Mouse (Mus musculus) embryonic facial prominence, embryonic 15.5 days (tissue): ENCODE measurements around the gene Peg12. TPM values are rescaled to one million over a fixed set of nuclear protein-coding genes. Genes with fewer than 3 reads are reported as not detected.

ENCODE experiments used
- ATAC-seq: fragments of 200-750 bp; cut with Nextera tagmentation; 2 replicates; pipeline ENCODE4 v1.8.0; 2017; ENCODE audit warnings: low read depth, moderate TSS enrichment; ENCODE audit not compliant: insufficient number of reproducible peaks, low FRiP score, low TSS enrichment
- H3K27ac ChIP-seq: fragments of 300-500 bp; sonication (generic); replicated peaks from 2 replicates; pipeline ENCODE4 v1.5.1; 2015; ENCODE audit warnings: mild to moderate bottlenecking, inconsistent platforms
- H3K27me3 ChIP-seq: fragments of 300-500 bp; sonication (generic); 2 replicates; pipeline ENCODE4 v1.6.1; 2015; ENCODE audit warnings: inconsistent platforms
- H3K36me3 ChIP-seq: fragments of 300-500 bp; sonication (generic); 2 replicates; pipeline ENCODE4 v1.6.1; 2015; ENCODE audit warnings: mild to moderate bottlenecking, inconsistent platforms
- H3K4me1 ChIP-seq: fragments of 300-500 bp; sonication (generic); 2 replicates; pipeline ENCODE4 v1.6.1; 2015; ENCODE audit warnings: inconsistent platforms
- H3K4me2 ChIP-seq: fragments of 300-500 bp; sonication (generic); replicated peaks from 2 replicates; pipeline ENCODE4 v1.6.1; 2015; ENCODE audit warnings: mild to moderate bottlenecking, inconsistent platforms
- H3K4me3 ChIP-seq: fragments of 300-500 bp; sonication (generic); replicated peaks from 2 replicates; pipeline ENCODE4 v1.5.1; 2015; ENCODE audit warnings: mild to moderate bottlenecking, inconsistent platforms
- H3K9ac ChIP-seq: fragments of 300-500 bp; sonication (generic); 2 replicates; pipeline ENCODE4 v1.6.1; 2015; ENCODE audit warnings: inconsistent platforms
- H3K9me3 ChIP-seq: fragments of 300-500 bp; sonication (generic); replicated peaks from 2 replicates; pipeline ENCODE4 v1.6.1; 2016; ENCODE audit warnings: inconsistent platforms
- WGBS: fragments of 180-500 bp; shearing (Covaris S2); methylation state at CpG from one replicate; pipeline ENCODE4 v1.1.7; 2015; 5-methylcytosine and 5-hydroxymethylcytosine counted together
- polyA plus RNA-seq: library from polyadenylated mRNA; unstranded; fragments of >200 nt; fragmentation: Nextera tagmentation; extraction: Ambion mirVana; gene quantifications from 2 replicates; pipeline ENCODE4 v1.2.1, GENCODE M21; 2015

Peg12 gene
- polyA plus RNA-seq, 1 experiment from 2014 or later, result 26.5 TPM

DNA sequence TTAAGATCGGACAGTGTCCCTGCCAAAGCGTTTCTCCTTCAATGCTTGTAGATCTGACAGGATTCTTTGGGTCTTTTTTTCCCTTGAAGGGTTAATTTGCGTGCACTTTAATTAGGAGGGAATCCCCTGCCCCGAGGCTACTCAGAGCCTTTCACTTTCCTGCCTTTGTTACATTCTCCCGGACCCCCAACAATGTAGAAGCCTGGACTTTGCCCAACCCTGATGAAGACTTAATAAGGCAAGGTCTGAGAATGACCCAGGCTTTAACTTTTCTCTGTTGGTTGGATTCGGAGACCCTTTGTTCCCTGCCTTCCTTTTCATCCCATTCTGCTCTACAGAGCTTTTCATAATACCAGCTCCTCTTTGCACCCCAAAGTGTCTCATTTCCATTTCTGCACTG, 43.7 kb downstream of the Peg12 start:
- Histone ChIP-seq H3K36me3 (no peaks in the 10 kb centered on the region), H3K27me3 (no peaks in the 10 kb centered on the region), H3K27ac (no peak overlapping the region), H3K9ac (no peak overlapping the region), H3K4me1 (peaks cover 10% of the 10 kb centered on the region), H3K9me3 (no peaks in the 10 kb centered on the region), H3K4me2 (peak overlapping the region; percentile 56), H3K4me3 (peak overlapping the region; percentile 72)
- ATAC-seq, result no peak
- WGBS, result 49% methylated on average over 6 of the region's 6 CpGs

DNA sequence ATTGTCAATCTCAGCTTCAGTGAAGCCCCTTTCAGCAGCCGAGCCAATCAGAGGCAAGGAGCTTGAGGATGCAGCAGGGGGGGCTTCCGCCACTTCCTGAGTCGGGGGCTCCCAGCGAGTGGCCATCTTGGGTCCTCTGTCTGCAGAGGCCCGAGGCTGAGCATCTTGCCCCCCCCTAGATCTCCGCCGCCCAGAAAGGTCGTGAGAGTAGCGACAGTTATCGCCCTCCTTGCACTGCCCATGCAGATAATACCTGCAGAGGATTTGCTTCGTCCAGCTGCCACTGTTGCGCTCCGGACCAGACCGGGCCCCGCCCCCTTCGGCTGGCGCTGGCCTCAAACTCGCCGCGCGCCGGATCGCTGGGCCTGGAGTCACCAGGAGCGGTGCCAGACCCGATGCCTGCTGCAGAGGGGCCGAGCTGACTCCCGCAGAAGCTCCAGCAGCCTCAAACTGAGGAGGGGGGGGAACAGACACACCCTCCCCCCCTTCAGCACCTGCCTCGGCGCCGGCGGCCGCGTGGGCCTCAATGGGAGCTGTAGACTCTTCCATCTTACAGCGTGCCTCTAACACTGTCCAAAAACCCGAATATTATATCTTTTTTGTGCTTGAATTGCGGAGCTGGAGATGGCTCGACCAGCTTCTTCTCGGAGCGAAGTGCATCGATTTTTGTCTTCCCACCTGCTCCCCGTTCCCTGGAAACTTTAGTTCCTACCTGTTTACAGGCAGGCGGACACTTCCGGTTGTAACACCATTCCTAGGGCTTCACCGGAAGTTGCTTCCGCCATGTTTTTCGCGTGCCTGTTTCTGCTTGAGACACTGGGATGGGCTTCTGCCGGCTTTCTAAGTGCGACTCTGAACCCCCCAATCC, 44.6 kb downstream of the Peg12 start, which contains the start of gene Mkrn3:
Gene Mkrn3 (minus strand): TSS at position 647 of the 868 bp plus-strand sequence.
- H3K4me2 ChIP-seq, result peak within 1 kb of the TSS; percentile 56
- peak; percentile 76; the same call in 1 of the 2 replicates for ATAC-seq
- peak within 1 kb of the TSS; percentile 72 for H3K4me3 ChIP-seq
- H3K4me1 ChIP-seq, result peaks cover 10% of the 10 kb centered on the region
- no peaks in the 10 kb centered on the region for H3K27me3 ChIP-seq
- peak within 1 kb of the TSS; percentile 73 for H3K9ac ChIP-seq
- no peaks in the 10 kb centered on the region for H3K9me3 ChIP-seq
- no peaks in the 10 kb centered on the region for H3K36me3 ChIP-seq
- 29% methylated on average over 49 of the region's 49 CpGs for WGBS
- peak within 1 kb of the TSS; percentile 63 for H3K27ac ChIP-seq

DNA sequence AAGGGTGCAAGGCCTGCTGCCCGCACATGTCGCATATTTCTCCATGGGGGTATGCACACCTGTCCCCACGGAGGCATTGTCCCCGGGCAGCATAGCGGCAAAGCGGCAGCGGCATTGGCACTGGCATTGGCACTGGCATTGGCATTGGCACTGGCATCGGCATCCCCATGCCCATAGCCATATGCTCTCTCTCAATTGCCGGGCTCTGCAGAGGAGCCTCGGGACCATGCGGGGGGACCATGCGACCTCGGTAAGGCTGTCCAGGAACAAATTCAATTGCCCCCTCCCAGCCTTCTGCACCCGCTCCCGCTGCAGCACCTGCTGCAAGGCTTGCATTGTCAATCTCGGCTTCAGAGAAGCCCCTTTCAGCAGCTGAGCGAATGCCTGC, 45.2 kb downstream of the Peg12 start:
- H3K36me3 ChIP-seq, result no peaks in the 10 kb centered on the region
- no peaks in the 10 kb centered on the region for H3K27me3 ChIP-seq
- peak overlapping the region; percentile 56 for H3K4me2 ChIP-seq
- WGBS, result 55% methylated on average over 17 of the region's 17 CpGs
- peak overlapping the region; percentile 73; the same call in 1 of the 2 replicates for H3K9ac ChIP-seq
- peak overlapping the region; percentile 72 for H3K4me3 ChIP-seq
- no peak overlapping the region for H3K27ac ChIP-seq
- peaks cover 10% of the 10 kb centered on the region for H3K4me1 ChIP-seq
- H3K9me3 ChIP-seq, result no peaks in the 10 kb centered on the region
- peak; percentile 34; the same call in 1 of the 2 replicates for ATAC-seq

DNA sequence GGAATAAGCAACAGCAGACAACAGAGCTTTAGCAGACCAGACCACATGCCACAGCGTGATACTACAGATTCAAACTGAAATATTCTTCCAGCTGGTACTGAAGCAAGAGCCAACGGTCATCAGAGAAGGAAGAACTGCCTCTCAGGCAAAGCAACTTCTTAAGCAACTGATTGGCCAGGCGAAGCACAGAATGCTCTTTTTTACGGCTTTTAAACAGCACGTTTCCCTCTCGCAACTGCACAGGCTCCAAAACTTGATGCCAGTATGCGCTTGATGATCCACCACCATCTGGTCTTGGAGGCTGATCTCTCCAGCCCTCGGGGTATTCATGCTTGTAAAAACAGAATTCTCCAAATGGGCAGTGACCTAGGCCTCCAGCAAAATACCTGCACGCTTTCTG, 46.0 kb downstream of the Peg12 start:
- Histone ChIP-seq H3K36me3 (no peaks in the 10 kb centered on the region), H3K27me3 (no peaks in the 10 kb centered on the region), H3K4me2 (peak overlapping the region; percentile 56; the same call in 1 of the 2 replicates), H3K27ac (no peak overlapping the region), H3K4me1 (peaks cover 10% of the 10 kb centered on the region), H3K4me3 (peak overlapping the region; percentile 72), H3K9ac (no peak overlapping the region), H3K9me3 (no peaks in the 10 kb centered on the region)
- WGBS, result 74% methylated on average over 9 of the region's 9 CpGs
- ATAC-seq, result no peak

DNA sequence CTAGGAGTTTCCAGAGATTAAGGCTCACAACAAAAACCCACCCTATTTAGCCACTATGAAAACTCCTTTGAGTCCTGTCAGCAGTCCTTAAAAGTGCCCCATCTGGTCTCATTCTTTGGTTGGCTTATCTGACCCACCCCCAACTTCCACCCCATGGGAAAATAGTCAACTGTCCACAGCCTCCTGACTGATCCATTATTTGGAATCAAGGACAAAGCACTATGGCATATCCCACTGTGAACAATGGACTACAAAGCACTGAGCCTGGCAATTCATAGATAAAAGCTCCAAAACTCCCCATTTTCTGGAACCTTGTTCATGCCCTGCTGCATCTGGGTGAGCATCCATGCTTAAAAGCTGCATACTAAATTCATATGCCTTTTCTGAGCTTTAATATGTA, 48.1 kb downstream of the Peg12 start:
- no peak for ATAC-seq
- Histone ChIP-seq H3K9ac (no peak overlapping the region), H3K4me3 (no peak overlapping the region), H3K27me3 (no peaks in the 10 kb centered on the region), H3K4me2 (no peak overlapping the region), H3K36me3 (no peaks in the 10 kb centered on the region), H3K9me3 (no peaks in the 10 kb centered on the region), H3K27ac (no peak overlapping the region), H3K4me1 (peaks cover 10% of the 10 kb centered on the region)

DNA sequence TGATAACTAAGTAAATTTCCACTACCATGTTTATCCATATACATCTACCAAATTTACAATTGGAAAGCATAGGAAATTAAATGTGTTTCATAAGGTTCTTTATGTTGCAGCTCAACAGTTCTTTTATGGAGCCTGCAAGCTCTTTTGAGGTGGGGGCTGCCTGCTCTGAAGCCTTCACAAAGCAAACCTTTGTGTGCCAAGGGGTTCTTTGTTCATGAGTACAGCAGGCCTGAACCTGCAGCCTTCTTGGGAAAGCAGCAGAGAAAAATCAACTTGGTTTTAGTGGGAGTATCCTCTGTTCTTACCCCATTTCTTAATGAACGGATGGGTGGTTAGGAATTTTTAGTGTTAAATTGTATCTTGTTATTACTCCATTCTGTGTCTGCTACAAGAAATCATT, 49.1 kb downstream of the Peg12 start:
- Histone ChIP-seq H3K36me3 (no peaks in the 10 kb centered on the region), H3K4me1 (peaks cover 10% of the 10 kb centered on the region), H3K4me2 (no peak overlapping the region), H3K9ac (no peak overlapping the region), H3K9me3 (no peaks in the 10 kb centered on the region), H3K27me3 (no peaks in the 10 kb centered on the region), H3K4me3 (no peak overlapping the region), H3K27ac (no peak overlapping the region)
- ATAC-seq, result no peak
- 44% methylated on average over 1 of the region's 1 CpGs for WGBS

Other genes starting within 250 kb of the Peg12 start
- gene Ndn, start 117.9 kb downstream of the Peg12 start, polyA plus RNA-seq, result 134 and 156 TPM in 2 replicates
- 6.9 and 7.0 TPM in 2 replicates for gene Magel2, start 87.5 kb downstream of the Peg12 start, polyA plus RNA-seq
- 6.7 and 7.0 TPM in 2 replicates for gene Mkrn3, start 44.4 kb downstream of the Peg12 start, polyA plus RNA-seq